Mouse (Mus musculus): Measurements from ENCODE around the gene Gm10553.
"Not testable (repeated sequence)": the region's sequence is repeated elsewhere in the genome, so short reads cannot be mapped to it uniquely, and the experiment has no call there.

GRCm38 (mm10) chr1:85105336-85105735, 5.4 kb downstream of the Gm10553 start:
- TF ChIP-seq POLR2A, CTCF (IDR thresholded peaks at IDR 0.05; ENCODE audit: insufficient read depth, low read depth, low read length): not testable (repeated sequence)
